Mouse (Mus musculus): ENCODE measurements around the gene N4bp1.
A peak's percentile ranks its signal among the peaks of the same experiment; 100 is the strongest.

Gene N4bp1

GRCm38 (mm10) chr8:86895390-86895789, 10.3 kb upstream of the N4bp1 start:
- DNase-seq (ENCODE audit: low spot score) = no peak

- no peak for DNase-seq (ENCODE audit: low spot score)
Observed at GRCm38 (mm10) chr8:86894194-86894761, 9.2 kb upstream of the N4bp1 start.

GRCm38 (mm10) chr8:86893554-86893953, 8.5 kb upstream of the N4bp1 start:
- DNase-seq (ENCODE audit: low spot score) = no peak

GRCm38 (mm10) chr8:86891533-86891932, 6.5 kb upstream of the N4bp1 start:
- no peak for DNase-seq (ENCODE audit: low spot score)

- no peak for DNase-seq (ENCODE audit: low spot score)
Observed at GRCm38 (mm10) chr8:86888058-86888939, 3.2 kb upstream of the N4bp1 start.

- DNase-seq (ENCODE audit: low spot score) = peak; percentile 35
Observed at GRCm38 (mm10) chr8:86884067-86884466, 991 bp downstream of the N4bp1 start.

GRCm38 (mm10) chr8:86882568-86883478, 2.2 kb downstream of the N4bp1 start:
- DNase-seq (ENCODE audit: low spot score) = no peak

- no peak for DNase-seq (ENCODE audit: low spot score)
Observed at GRCm38 (mm10) chr8:86881951-86882350, 3.1 kb downstream of the N4bp1 start.

GRCm38 (mm10) chr8:86881068-86881609, 3.9 kb downstream of the N4bp1 start:
- DNase-seq (ENCODE audit: low spot score) = no peak

- DNase-seq (ENCODE audit: low spot score) = no peak
Observed at GRCm38 (mm10) chr8:86876831-86877230, 8.2 kb downstream of the N4bp1 start.

- no peak for DNase-seq (ENCODE audit: low spot score)
Observed at GRCm38 (mm10) chr8:86874055-86874454, 11.0 kb downstream of the N4bp1 start.

GRCm38 (mm10) chr8:86873151-86873550, 11.9 kb downstream of the N4bp1 start:
- no peak for DNase-seq (ENCODE audit: low spot score)

GRCm38 (mm10) chr8:86872097-86872815, 12.8 kb downstream of the N4bp1 start:
- DNase-seq (ENCODE audit: low spot score) = no peak

- no peak for DNase-seq (ENCODE audit: low spot score)
Observed at GRCm38 (mm10) chr8:86871421-86871820, 13.6 kb downstream of the N4bp1 start.

GRCm38 (mm10) chr8:86870771-86871170, 14.3 kb downstream of the N4bp1 start:
- no peak for DNase-seq (ENCODE audit: low spot score)

- DNase-seq (ENCODE audit: low spot score) = no peak
Observed at GRCm38 (mm10) chr8:86868041-86868440, 17.0 kb downstream of the N4bp1 start.

GRCm38 (mm10) chr8:86864764-86865163, 20.3 kb downstream of the N4bp1 start:
- no peak for DNase-seq (ENCODE audit: low spot score)

- DNase-seq (ENCODE audit: low spot score) = no peak
Observed at GRCm38 (mm10) chr8:86862837-86863236, 22.2 kb downstream of the N4bp1 start.

GRCm38 (mm10) chr8:86862155-86862816, 22.8 kb downstream of the N4bp1 start:
- no peak for DNase-seq (ENCODE audit: low spot score)

GRCm38 (mm10) chr8:86861516-86861915, 23.5 kb downstream of the N4bp1 start:
- DNase-seq (ENCODE audit: low spot score) = no peak

GRCm38 (mm10) chr8:86856248-86856647, 28.8 kb downstream of the N4bp1 start:
- DNase-seq (ENCODE audit: low spot score) = no peak

Data from embryo, embryonic 10.5 days (tissue).